Mouse (Mus musculus) spleen, adult 2 months (tissue): ENCODE data around the gene Ap2a2. TPM values are rescaled to one million over a fixed set of nuclear protein-coding genes. Genes with fewer than 3 reads are reported as not detected.
"Not testable (repeated sequence)": the region's sequence is repeated elsewhere in the genome, so short reads cannot be mapped to it uniquely, and the experiment has no call there.

ENCODE experiments used
- DNase-seq, 2 experiments: peaks; one replicate each; pipeline versions ENCODE4 v3.0.0 to v3.0.0-alpha.2; 2012 to 2021; ENCODE audit warnings: low spot score in 2 of 2, low read depth in 1 of 2
- H3K27ac ChIP-seq: fragments of 200-500 bp; 2 replicates; pipeline ENCODE4 v1.5.1; 2012; ENCODE audit warnings: low read length, inconsistent platforms; ENCODE audit not compliant: insufficient read depth
- H3K27me3 ChIP-seq: fragments of 200-500 bp; 2 replicates; pipeline ENCODE4 v1.6.1; 2012; ENCODE audit warnings: mild to moderate bottlenecking, moderate library complexity, low read length, inconsistent platforms; ENCODE audit not compliant: control insufficient read depth, insufficient read depth
- H3K36me3 ChIP-seq: fragments of 200-500 bp; 2 replicates; pipeline ENCODE4 v1.6.1; 2012; ENCODE audit warnings: mild to moderate bottlenecking, low read length, inconsistent platforms; ENCODE audit not compliant: control insufficient read depth, insufficient read depth
- H3K4me1 ChIP-seq: fragments of 200-500 bp; 2 replicates; pipeline ENCODE4 v1.6.1; 2011; ENCODE audit warnings: inconsistent platforms; ENCODE audit not compliant: control insufficient read depth, insufficient read depth, insufficient read length
- H3K4me3 ChIP-seq: fragments of 200-500 bp; 2 replicates; pipeline ENCODE4 v1.5.1; 2011; ENCODE audit warnings: mild to moderate bottlenecking, inconsistent platforms; ENCODE audit not compliant: insufficient read depth, insufficient read length; ENCODE audit errors: extremely low read depth
- CTCF ChIP-seq: fragments of 200-500 bp; IDR thresholded peaks from 2 replicates; pipeline ENCODE4 v1.5.1; 2011; ENCODE audit warnings: mild to moderate bottlenecking, inconsistent platforms; ENCODE audit not compliant: insufficient read depth, insufficient read length, insufficient replicate concordance; ENCODE audit errors: extremely low read depth
- POLR2A ChIP-seq: fragments of 200-500 bp; IDR thresholded peaks from 2 replicates; pipeline ENCODE4 v1.6.1; 2011; ENCODE audit warnings: low read depth, low read length, inconsistent platforms
- WGBS: fragments of 180-500 bp; shearing (Covaris S2); methylation state at CpG from one replicate; pipeline ENCODE4 v1.1.7; 2018; 5-methylcytosine and 5-hydroxymethylcytosine counted together
- polyA plus RNA-seq: library from polyadenylated mRNA; depleted of rRNA; stranded (reverse); fragments of >200 nt; gene quantifications from 2 replicates; pipeline ENCODE4 v1.2.3, GENCODE M21; 2012; rRNA removed

The Ap2a2 gene
- polyA plus RNA-seq, 1 experiment: 26.3 TPM

DNA sequence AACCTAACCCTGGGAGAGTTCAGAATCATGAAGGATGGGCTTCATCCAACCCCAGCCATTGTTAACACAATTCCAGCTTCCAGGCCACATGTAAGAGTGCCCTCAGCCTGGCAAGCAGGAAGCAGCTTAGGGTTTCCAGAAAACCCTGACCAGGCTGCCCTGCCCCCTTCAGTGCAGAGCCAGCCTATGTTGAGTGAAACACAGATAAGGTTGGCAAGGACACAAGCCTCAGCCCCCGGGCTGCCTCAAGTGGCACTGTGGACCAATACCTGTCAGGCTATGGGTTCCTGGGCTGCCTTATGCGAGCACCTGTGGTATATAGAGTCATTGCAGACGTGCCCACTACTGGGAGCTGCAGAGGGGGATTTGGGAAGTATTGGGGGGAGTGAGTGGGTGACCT, 99.5 kb downstream of the Ap2a2 start:
- H3K36me3 ChIP-seq: no peaks in the 10 kb centered on the region
- 72% methylated on average over 3 of the region's 3 CpGs for WGBS
- no peaks in the 10 kb centered on the region for H3K27me3 ChIP-seq
- no peaks in the 10 kb centered on the region for H3K4me1 ChIP-seq
- no peak for DNase-seq
- H3K27ac ChIP-seq: no peak overlapping the region
- TF ChIP-seq POLR2A: no peak
- TF ChIP-seq CTCF: no peak
- H3K4me3 ChIP-seq: no peak overlapping the region

DNA sequence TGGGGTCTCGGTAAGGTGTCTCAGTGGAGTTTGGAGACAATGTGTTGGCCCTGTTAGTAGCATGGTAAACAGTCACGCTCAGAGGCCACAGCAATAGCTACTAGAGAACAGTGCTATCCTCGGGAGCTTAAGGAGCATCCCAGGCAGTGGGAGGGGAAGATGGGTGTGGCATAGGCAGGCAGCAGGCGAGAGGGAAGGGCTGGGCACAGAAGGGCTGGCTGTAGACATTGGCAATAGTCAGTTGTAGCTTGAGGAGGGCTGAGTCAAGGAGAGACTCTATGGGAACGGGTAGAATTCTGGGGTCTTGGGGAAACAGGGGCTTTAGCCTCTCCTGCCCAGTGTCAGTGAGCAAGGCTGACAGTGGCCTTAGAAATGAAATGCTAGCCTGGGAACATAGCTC, 100.2 kb downstream of the Ap2a2 start:
- H3K27ac ChIP-seq: no peak overlapping the region
- no peaks in the 10 kb centered on the region for H3K27me3 ChIP-seq
- H3K36me3 ChIP-seq: no peaks in the 10 kb centered on the region
- no peak overlapping the region for H3K4me3 ChIP-seq
- TF ChIP-seq CTCF: no peak
- no peak for TF ChIP-seq POLR2A
- H3K4me1 ChIP-seq: no peaks in the 10 kb centered on the region
- DNase-seq: no peak
- 79% methylated on average over 5 of the region's 5 CpGs for WGBS

- WGBS: 13% methylated on average over 4 of the region's 4 CpGs
- DNase-seq: peak; percentile 9 to 23
- no peaks in the 10 kb centered on the region for H3K36me3 ChIP-seq
- no peak for TF ChIP-seq POLR2A
- TF ChIP-seq CTCF: peak; percentile 60; the same call in 1 of the 2 replicates
- H3K4me3 ChIP-seq: no peak overlapping the region
- no peaks in the 10 kb centered on the region for H3K27me3 ChIP-seq
- H3K4me1 ChIP-seq: no peaks in the 10 kb centered on the region
- no peak overlapping the region for H3K27ac ChIP-seq
These were observed 104.2 kb downstream of the Ap2a2 start for GRCm38 (mm10) chr7:141666190-141666589.

DNA sequence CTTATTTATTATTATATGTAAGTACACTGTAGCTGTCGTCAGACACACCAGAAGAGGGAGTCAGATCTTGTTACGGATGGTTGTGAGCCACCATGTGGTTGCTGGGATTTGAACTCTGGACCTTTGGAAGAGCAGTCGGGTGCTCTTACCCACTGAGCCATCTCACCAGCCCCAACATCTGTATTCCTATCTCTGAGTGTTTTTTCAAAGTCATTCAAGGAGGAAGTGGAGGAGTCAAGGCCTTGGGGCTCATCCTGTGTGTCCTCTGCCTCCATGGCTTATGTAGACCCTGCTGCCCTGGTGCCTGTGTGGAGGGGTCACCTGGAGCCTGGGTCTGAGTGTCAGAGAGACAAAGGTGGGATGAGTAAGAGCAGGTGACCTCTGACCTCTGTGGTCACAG, 107.1 kb downstream of the Ap2a2 start:
- not testable (repeated sequence) for DNase-seq

GRCm38 (mm10) chr7:141670999-141671398, 109.0 kb downstream of the Ap2a2 start:
- 69% methylated on average over 4 of the region's 4 CpGs for WGBS
- peak; percentile 4 to 14 for DNase-seq
- peak; percentile 19; the same call in 1 of the 2 replicates for TF ChIP-seq CTCF
- TF ChIP-seq POLR2A: no peak

More for the DNA sequence above, 107.1 kb downstream of the Ap2a2 start:
- H3K4me3 ChIP-seq, H3K4me1 ChIP-seq, H3K36me3 ChIP-seq, H3K27ac ChIP-seq, H3K27me3 ChIP-seq: not testable (repeated sequence)
- 80% methylated on average over 3 of the region's 3 CpGs for whole genome bisulfite sequencing

GRCm38 (mm10) chr7:141671626-141672291, 109.8 kb downstream of the Ap2a2 start:
- Histone ChIP-seq H3K27ac (no peak overlapping the region), H3K27me3 (no peaks in the 10 kb centered on the region)
- TF ChIP-seq POLR2A (no peak), CTCF (no peak)

More at GRCm38 (mm10) chr7:141670999-141671398, 109.0 kb downstream of the Ap2a2 start:
- Histone ChIP-seq H3K4me3 (no peak overlapping the region), H3K27ac (no peak overlapping the region), H3K27me3 (no peaks in the 10 kb centered on the region), H3K4me1 (no peaks in the 10 kb centered on the region), H3K36me3 (no peaks in the 10 kb centered on the region)

GRCm38 (mm10) chr7:141678922-141679321, 116.9 kb downstream of the Ap2a2 start:
- no peaks in the 10 kb centered on the region for H3K27me3 ChIP-seq
- H3K4me3 ChIP-seq: no peak overlapping the region
- H3K27ac ChIP-seq: no peak overlapping the region
- no peaks in the 10 kb centered on the region for H3K36me3 ChIP-seq
- no peaks in the 10 kb centered on the region for H3K4me1 ChIP-seq
- no peak for DNase-seq
- whole genome bisulfite sequencing: 33% methylated on average over 4 of the region's 4 CpGs
- TF ChIP-seq POLR2A: no peak
- TF ChIP-seq CTCF: no peak

More at GRCm38 (mm10) chr7:141671626-141672291, 109.8 kb downstream of the Ap2a2 start:
- WGBS: 82% methylated on average over 5 of the region's 5 CpGs
- DNase-seq: no peak
- Histone ChIP-seq H3K36me3 (no peaks in the 10 kb centered on the region), H3K4me1 (no peaks in the 10 kb centered on the region), H3K4me3 (no peak overlapping the region)

Other genes starting within 250 kb of the Ap2a2 start
- 15.3 and 15.9 TPM in 2 replicates for gene Deaf1, start 234.5 kb upstream of the Ap2a2 start, polyA plus RNA-seq
- 32.4 and 37.0 TPM in 2 replicates for gene Tmem80, start 234.4 kb upstream of the Ap2a2 start, polyA plus RNA-seq
- gene Eps8l2, start 223.3 kb upstream of the Ap2a2 start, polyA plus RNA-seq: 2.5 TPM in 2 replicates
- gene Taldo1, start 170.0 kb upstream of the Ap2a2 start, polyA plus RNA-seq: 155 and 184 TPM in 2 replicates
- 56.7 and 72.5 TPM in 2 replicates for gene Gatd1, start 148.0 kb upstream of the Ap2a2 start, polyA plus RNA-seq
- gene Cend1, start 132.7 kb upstream of the Ap2a2 start, polyA plus RNA-seq: 0.08 and 0.11 TPM in 2 replicates
- gene Slc25a22, start 124.3 kb upstream of the Ap2a2 start, polyA plus RNA-seq: 66.2 and 89.4 TPM in 2 replicates
- gene Pidd1, start 118.1 kb upstream of the Ap2a2 start, polyA plus RNA-seq: 20.4 and 31.0 TPM in 2 replicates
- gene Rplp2, start 114.8 kb upstream of the Ap2a2 start, polyA plus RNA-seq: 645 and 662 TPM in 2 replicates
- gene Pnpla2, start 107.0 kb upstream of the Ap2a2 start, polyA plus RNA-seq: 87.3 and 106 TPM in 2 replicates
- 14.4 and 17.7 TPM in 2 replicates for gene Cracr2b, start 101.1 kb upstream of the Ap2a2 start, polyA plus RNA-seq
- 89.5 and 114 TPM in 2 replicates for gene Cd151, start 94.8 kb upstream of the Ap2a2 start, polyA plus RNA-seq
- gene Polr2l, start 87.0 kb upstream of the Ap2a2 start, polyA plus RNA-seq: 20.5 and 23.5 TPM in 2 replicates
- gene Tspan4, start 86.9 kb upstream of the Ap2a2 start, polyA plus RNA-seq: 97.6 and 109 TPM in 2 replicates
- gene Chid1, start 22.3 kb upstream of the Ap2a2 start, polyA plus RNA-seq: 13.8 and 14.6 TPM in 2 replicates
- 0.06 and 0.08 TPM in 2 replicates for gene Muc6, start 93.1 kb downstream of the Ap2a2 start, polyA plus RNA-seq
- gene Muc2, start 128.2 kb downstream of the Ap2a2 start, polyA plus RNA-seq: 0.36 and 1.0 TPM in 2 replicates
- 0.04 and 0.05 TPM in 2 replicates for gene Muc5ac, start 226.8 kb downstream of the Ap2a2 start, polyA plus RNA-seq